Mouse (Mus musculus): Measurements from ENCODE around the gene Tufm. TPM values are rescaled to one million over a fixed set of nuclear protein-coding genes. Genes with fewer than 3 reads are reported as not detected.
"Not testable (repeated sequence)": the region's sequence is repeated elsewhere in the genome, so short reads cannot be mapped to it uniquely, and the experiment has no call there.

The Tufm gene
- total RNA-seq, 1 experiment from 2014 or later = 223 TPM

DNA sequence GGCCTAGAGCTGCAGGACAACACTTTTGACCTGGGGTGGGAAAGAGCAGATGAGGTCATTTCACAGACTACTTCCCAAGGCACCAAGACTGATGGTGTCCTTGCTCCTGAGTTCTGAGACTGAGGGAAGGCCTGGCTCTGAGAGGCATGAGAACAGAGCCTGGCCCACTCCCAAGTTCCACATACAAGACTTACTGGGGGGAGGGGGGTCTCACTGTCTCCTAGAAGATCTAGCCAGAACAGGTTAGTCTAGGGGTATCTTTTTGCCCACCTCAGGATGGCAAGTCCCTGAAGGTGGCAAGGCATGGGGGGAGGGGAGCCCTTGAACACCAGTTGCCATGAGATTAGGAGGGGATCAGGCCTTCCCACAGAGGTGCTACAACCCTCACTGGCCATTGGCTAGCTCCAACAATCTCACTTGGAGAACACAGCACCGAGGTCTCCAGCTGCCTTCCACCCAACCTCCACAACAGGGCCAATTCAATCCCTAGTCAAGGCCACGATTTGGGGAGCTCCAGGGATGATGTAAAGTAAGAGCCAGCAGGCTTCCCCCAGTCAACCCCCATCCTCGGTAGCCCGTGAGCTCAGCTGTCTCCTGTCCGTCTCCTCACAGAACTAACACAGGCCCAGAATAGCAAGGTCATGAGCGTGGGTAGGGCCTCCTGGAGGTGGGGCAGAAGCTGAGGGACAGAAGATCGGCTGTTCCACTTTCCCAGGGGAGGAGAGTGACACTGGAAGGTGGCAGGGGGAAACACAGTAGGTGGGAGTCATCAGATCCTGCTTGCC lies 21.7 kb upstream of the Tufm start:
- DNase-seq = peak; percentile 74

DNA sequence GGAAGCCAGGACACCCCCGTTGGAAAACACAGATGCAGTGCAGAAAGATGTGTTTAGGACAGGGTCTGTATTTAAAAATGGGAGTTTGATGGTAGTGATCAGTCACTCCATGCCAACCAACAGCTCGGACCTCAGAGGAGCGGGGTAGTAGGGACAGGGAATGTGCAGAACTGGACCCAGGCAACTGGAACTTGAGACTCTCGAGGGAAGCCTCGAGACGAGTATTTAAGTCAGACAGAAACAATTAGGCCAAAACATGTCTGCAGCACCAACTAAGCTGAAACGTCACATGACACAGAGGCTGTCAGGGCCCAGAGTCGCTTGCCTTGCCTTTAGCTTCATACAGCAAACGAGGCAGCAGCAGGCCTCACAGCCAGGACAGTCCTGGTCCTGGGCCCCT lies 21.0 kb upstream of the Tufm start:
- DNase-seq = no peak

DNA sequence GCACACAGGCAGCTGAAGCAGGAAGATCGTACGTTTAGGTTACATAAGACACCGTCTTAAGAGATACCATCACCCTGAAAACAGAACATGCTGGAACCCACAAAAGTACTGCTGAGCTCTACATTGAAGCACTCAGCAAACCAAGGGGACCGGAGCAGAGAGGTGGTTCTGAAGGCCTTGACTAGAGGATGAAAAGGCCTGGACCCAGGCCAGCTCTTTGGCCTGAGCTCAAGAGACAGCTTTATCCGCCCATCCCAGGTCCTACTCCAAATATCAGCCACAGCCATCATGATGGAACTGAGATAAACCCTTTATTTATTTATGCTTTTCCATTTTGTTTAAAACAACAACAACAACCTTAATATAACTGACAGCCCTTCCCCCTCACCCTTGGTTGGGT lies 20.5 kb upstream of the Tufm start:
- peak; percentile 50 for DNase-seq

DNA sequence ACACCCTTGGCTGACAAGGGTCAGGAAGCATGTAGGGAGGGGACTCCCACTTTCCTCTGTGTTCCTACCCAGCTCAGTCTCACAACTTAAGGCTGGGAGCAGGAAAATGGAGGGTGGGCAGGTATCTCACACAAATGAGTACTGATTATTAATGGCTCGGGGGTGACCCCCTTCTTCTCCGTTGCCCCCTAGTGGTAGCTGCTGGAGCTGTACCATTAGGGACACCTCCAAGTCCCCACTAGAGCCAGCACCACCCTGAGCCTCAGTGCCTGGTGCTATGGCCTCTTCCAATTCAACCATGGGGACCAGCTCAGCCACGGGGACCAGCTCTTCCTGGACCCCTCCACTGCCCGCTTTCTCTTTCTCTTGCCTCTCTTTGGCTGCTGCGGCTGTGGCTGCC lies 19.9 kb upstream of the Tufm start:
- peak; percentile 77 for DNase-seq

DNA sequence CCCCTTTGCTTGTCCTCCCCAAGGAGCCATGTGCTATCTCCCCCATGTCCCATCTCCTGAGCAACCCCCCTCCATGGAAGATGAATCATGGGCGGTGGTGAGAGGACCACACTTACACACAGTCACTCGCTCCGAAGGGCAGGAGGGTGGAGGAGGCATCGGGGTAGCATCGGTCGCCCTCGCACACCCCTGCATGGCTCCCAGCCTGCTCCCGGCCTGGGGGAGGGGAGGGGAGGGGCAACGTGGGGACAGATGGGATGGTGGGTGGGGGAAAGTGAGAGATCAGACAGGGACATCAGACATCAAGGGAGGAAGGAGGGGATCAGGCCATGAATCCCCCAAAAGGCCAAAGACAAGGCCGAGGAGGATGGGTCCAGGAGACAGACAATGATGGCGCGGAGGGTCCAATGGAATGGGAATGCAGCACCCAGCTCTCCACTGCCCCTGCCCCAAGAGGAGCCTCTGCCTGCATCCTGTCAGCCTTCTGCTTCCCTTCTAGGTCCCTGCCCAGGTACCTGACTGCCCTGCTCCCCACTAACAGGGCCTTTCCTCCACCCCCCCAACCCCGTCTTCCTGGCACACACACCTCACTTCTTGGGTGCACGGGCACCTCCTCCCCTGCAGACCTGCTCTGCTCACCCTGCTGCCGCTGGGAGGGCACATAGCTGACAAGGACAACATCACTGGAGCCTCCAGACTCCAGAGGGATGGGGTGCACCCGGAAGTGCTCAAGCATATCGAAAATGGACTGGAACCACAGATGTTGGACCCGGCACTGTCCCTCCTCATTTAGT lies 19.1 kb upstream of the Tufm start:
- no peak for DNase-seq

DNA sequence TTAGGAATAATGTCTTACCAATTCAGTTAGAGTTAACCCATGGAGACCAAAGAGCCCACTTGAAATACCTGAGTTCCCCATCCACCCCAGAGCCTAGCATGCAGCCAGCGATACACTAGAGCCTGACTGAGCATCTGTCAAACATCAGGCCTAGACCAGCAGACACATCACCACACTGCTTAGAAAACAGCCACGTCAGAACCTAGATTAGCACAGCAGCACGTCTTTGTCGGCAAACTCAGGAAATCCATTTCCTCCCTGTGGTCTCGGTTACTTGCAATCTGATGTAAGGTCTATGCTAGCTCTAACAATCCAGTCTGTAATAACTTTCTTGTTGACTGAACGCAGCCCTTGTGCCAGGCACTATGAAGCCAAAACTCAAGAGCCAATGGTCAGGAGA lies 17.1 kb upstream of the Tufm start:
- DNase-seq = no peak

DNA sequence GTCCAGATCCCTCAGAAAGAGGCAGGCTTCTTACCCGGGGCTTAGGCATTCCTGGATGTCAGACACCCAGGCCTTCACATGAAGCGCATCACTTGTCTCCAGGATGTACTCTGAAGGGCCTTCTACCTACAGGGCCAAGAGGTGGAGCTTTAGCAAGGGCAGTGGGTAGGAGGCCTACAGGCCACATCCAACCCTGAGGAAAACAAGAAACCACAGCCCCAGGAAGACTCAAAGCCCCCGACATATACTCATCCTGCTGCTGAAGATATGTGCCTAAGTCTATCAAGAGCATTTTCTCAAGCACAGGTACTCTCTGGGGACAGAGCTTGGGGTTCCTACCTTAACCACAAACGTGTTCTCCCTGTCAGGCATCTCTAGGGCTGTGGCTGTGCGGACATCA lies 15.8 kb upstream of the Tufm start:
- no peak for DNase-seq

DNA sequence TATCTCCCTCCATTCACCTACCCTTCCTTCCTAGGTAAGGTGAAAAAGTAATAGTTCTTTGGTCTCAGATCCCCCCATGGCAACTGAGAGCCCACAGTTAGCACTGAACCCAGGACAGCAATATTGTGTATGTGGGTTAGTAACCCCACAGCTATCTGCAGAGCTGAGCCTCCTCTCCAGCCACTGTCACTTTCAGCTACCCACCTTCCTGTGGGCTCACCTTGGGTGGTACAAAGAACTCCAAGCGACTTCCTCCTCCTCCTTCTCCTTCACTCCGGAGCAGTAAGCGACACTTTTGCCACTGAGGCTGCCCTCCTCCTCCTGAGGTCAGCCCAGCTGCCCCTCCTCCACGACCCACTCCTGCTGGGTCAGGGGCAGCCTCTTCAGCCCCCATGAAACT lies 15.3 kb upstream of the Tufm start:
- DNase-seq = no peak

DNA sequence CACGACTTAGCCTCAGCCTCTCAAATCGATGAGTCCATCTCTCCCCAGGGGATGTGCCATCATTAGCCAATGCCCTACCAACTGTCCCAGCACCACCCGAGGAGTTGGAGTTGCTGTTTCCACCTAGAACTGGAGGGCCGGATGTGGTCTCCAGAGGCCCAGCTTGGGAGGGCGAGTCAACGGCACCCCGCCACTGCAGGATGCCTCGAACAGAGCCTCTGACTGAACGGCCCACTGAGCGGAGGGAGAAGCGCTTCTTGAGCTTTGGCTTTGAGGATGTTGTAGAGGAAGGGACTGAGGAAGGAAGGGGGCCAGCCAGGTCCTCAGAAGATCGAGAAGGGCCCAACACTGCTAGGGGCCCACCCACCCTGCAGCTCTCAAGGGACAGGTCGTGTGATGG lies 14.9 kb upstream of the Tufm start:
- no peak for DNase-seq

DNA sequence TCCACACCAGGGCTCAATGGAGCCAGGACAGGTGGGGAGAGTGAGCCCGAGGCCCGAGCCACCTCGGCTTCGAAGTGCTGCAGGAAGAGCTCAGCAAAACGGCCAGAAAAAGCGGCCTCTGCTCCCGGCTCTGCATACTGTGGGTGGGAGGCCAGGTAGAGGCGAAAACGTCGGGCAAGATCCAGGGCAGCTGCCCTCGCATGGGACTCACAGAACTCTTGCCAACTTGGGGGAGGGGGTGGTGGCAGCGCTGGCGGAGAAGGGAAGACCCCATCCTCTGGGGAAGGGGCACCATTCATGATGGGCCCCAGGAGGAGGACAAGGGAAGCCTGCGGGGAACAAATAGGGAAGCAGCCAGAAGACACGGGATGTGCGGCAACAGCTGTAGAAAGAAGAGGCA lies 14.4 kb upstream of the Tufm start:
- no peak for DNase-seq

DNA sequence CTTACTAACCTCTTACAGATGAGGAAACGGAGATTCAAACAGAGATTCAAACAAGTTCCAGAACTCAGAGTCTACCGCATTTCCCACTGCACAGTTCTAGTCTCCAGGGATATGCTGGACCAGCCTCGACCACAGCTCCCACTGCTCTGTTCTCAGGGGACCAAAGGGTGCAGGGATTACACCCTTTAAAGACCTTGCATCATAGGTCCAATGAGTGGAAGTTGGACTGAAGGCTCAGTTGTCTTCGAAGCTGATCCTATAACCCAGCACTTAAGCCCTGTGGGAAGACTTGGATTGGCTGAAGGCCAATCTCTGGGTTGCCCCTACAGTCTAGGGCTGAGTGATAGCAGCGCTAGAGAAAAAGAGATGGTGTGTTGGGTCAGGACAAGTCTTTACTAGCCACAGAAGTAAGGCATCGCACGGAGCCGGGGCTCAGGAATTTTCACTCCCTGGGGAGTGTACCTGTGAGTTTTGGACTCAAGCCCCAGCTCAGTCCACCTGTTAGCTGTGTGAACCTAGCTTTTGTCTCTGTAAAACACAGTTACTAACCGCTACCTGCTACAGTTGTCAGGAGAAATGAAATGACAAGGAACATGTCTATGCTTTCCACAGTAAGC lies 13.6 kb upstream of the Tufm start:
- DNase-seq = no peak

DNA sequence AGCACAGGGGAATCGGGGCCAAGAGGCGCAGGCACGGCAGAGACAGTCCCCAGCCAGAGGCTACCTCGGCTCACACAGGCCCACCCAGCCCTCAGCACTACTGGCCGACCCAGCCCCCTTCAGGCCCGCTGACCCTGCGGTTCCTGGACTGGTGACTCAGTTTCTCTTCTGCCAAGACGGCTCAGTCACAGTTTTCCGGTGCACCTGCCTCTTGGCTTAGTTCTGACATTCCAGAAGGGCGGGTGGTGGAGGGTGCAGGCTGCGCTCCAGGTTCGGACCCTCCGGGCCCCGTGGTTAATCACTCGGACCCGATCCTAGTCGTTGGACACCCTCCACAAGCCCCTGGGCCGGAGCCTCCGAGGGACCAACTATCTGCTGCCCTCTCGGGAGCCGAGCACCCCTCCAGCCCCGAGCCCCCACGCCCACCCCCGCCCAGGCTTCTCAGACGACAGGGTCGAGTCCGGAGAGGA lies 12.6 kb upstream of the Tufm start:
- DNase-seq = no peak

DNA sequence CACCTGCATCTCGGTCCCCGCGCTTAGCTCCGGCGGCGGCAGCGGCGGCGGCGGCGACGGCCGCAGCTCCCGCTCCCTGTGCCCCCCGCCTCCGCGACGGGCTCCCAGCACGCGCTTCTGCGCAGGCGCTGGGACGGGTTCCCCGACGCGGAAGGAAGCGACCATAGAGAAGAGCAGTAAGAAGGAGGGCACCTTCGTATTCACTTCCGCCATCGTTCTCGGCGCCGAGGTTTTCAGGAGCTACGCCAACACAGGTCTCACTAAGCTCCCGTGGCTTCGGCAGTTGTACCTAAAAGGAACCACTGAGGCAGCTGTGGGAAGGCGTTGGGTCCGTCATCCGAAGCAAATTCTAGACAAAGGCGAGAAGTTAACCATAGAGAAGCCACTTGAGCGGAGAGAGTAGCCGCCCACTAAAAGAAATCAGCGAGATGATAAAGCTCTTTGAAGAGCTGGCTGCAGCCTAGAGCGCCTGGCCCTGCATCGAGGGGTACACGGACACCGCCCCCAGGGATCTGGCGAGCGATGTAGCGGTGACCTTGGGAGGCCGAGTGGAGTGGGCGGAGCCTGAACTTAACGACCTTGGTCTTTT lies 12.1 kb upstream of the Tufm start, which contains the start of gene Sh2b1:
Gene Sh2b1 (minus strand): TSS at position 432 of the 589 bp plus-strand sequence.
- DNase-seq = peak; percentile 95

DNA sequence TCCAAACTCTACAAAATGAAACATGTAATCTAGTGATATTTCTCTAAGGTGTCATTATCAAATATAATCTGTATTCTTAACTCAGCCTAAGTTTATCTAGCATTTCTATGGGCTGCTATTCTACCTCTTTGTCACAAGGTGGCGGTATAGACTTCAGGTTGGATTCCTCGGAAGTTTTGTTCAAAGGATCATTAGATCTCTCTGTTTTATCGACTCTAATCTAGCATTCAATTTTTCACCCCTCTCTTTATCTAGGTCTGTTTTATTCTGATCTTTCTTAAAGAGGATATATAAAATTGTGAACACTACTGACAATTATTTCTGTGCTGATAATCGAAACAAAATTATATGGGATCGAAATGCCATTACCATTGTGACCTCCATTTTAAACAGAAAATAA lies 5.5 kb upstream of the Tufm start:
- DNase-seq = no peak

DNA sequence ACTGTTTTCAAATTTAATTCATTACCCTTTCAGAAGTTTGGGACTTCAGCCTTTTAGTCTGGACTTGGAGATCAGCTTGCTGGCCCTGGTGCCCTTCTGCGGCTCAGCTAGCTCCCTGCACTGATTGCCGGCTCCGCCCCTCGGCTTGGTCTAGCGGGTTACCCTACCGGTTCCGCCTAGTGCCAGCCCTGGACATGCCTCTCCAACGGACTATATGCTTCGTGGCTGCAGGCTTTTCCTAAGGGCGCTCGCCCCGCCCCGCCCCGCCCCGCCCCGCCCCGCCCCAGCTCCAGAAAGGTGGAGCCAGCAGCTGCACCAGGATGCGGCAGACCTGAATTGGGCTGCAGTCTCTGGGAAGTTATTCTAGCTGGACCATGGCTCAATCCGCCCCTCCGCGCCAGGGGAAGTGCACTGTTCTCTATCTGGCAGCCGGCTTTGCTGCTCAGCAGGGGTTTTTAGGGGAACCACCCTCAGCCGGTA lies 4.7 kb upstream of the Tufm start:
- DNase-seq = peak; percentile 95

DNA sequence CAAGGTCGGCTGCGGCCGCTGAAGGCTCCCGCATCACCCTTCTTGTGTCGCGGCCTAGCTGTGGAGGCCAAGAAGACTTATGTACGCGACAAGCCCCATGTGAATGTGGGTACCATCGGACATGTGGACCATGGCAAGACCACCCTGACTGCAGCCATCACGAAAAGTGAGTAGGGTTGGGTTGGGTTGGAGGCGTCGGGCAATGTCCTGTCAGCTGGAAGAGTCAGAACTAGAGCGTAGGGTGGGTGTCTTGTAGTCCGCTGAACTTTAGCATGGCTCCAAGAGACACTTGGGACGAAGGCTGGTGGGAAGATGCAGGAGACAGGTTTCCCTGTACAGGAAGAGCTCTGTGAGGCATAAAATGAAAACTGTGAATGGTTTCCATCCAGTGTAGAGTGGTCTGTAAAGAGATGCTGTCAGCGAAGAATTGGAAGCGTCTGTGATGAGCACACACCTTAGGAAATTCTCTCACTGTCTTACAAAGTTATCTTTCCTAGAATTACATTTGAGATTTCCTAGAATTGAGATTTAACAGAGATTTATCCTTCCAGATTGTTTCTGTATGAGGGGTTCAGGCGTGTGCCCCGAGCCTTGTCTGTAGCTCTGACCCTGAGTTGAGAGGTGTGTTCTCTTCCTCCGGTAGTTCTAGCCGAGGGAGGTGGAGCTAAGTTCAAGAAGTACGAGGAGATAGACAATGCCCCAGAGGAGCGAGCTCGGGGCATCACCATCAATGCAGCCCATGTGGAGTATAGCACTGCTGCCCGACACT lies 640 bp downstream of the Tufm start:
- DNase-seq = not testable (repeated sequence)

DNA sequence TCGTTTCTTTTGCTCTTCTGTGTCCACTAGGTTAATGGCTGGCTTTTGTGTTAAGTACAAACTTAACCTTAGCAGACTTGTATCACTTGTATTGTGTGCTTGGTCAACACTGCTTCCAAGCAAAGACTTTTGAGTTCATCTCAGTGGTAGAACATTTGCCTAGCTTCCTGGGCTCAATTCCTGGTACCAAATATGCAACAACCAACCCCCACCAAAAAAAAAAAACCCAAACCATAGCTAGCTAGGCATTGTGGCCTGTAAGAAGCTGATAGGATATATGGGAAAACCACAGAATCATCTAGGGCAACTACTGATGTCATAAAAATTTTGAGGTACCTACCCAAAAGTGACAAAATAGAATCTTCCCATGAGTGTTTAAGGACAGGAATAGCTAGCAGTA lies 3.8 kb downstream of the Tufm start:
- no peak for DNase-seq

DNA sequence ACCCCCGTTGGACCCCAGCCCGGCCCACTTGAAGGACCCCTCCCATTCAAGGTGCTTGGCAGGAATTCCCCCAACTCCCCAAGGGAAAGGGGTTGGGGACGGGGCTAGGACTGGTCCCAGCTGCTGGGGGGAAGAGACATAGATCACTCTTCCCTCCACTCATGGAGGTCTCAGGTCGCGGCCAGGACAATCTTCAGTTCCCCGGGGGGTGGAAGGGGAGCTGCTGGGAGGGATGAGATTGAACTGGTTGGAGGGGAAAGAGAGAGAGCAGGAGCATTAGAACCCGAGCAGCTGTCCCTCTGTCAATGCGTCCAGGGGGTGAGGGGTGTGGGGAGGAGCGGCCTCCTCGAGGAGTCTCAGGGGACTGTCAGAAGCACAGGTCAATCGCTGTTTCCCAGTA lies 4.8 kb downstream of the Tufm start:
- DNase-seq = no peak

DNA sequence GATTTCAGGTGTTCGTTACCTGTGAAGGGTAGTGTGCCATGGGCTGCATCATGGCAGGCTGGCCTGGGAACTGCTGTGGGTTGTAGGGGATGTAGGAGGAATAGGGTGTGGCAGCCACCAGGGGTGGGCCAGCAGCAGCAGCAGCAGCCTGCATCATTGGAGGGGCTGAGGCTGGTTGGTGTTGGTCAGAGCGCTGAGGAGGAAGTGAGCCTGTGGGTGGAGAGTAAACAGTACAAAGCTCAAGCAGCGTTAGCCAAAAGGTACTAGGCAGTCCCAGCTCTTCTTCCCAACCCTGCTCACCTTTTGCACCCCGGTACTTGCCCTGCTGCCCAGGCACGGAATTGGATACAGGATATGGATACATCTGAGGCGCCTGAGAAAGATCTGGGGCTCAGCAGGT lies 7.0 kb downstream of the Tufm start:
- DNase-seq = no peak

DNA sequence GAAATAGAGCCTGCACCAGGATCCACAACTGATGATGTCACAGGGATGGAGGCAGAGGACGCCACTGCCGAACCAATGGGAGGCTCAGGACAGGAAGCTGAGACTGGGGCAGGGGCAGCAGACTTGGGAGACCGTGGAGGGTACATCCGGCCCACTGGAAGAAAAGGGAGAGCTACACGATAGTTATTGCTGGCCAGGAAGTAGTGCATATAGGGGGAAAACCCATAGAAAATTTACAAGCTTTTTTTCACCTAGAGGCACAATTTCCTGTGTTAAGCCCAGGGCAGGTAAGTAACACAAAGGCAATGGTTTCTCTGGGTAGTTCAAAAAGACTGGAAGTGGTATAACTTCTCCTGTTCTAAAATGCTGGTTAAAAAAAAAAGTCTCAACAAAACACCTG lies 9.3 kb downstream of the Tufm start:
- no peak for DNase-seq

DNA sequence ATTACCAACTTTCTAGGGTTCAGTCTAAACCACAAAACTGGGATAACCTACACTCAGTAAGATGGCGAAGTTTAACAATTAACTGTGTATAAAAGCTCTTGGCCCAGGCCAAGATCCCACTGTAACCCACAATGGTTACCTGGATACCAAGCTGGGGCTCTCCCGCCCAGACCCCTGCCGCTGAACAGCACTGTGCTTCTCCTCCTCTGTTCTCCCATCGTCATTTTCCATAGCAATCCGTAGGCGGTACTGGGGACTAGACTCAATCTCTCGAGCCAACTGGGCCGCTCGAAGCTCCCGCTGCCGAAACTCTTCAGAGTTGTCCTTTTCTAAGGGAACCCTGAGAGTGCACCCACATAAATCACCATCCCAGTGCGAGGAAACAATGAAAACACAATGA lies 10.8 kb downstream of the Tufm start:
- DNase-seq = no peak

DNA sequence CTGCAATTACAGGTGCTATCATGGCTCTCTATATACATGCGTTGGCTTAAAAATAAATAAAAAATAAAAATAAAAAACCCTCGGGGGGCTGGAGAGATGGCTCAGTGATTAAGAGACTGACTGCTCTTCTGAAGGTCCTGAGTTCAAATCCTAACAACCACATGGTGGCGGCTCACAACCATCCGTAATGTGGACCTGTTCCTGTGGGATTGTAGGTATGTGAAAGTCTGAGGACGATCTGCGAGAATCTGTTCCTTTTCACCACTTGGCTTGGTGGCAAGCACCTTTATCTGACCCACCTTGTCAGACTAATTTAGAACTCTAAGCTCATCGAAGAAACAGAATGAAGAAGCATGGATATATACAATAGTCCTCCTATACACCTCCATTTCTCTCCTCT lies 12.3 kb downstream of the Tufm start:
- DNase-seq = no peak

Measured in adrenal gland, postnatal 14 days (tissue).